Mouse (Mus musculus): Measurements from ENCODE around the gene Usp6nl.

- TF ChIP-seq POLR2A (IDR thresholded peaks at IDR 0.05; ENCODE audit: insufficient read depth, low read depth, low read length) (no peak), CTCF (IDR thresholded peaks at IDR 0.05) (no peak), EP300 (IDR thresholded peaks at IDR 0.05; ENCODE audit: insufficient read depth, low read depth, low read length) (no peak)
These were observed 157.2 kb downstream of the Usp6nl start for GRCm38 (mm10) chr2:6479620-6480019.

Measured in heart, adult 2 months (tissue).